Mouse (Mus musculus): ENCODE results near the gene Gm266. TPM values are rescaled to one million over a fixed set of nuclear protein-coding genes. Genes with fewer than 3 reads are reported as not detected.
"Not testable (repeated sequence)": the region's sequence is repeated elsewhere in the genome, so short reads cannot be mapped to it uniquely, and the experiment has no call there.

Gene Gm266
- polyA plus RNA-seq, 1 experiment from 2014 or later: 5.5 TPM

GRCm38 (mm10) chr12:111512572-111513063 lies 27.0 kb upstream of the Gm266 start:
- H3K27ac ChIP-seq (ENCODE audit: low read depth, low read length): no peak overlapping the region
- ATAC-seq (replicated peaks; ENCODE audit: insufficient number of reproducible peaks, low FRiP score, low TSS enrichment): no peak
- no peak overlapping the region for H3K4me2 ChIP-seq
- no peaks in the 10 kb centered on the region for H3K27me3 ChIP-seq (ENCODE audit: control insufficient read depth, insufficient read depth, low read length)
- WGBS (ENCODE audit: insufficient replicate concordance): 84% methylated on average over 12 of the region's 12 CpGs
- H3K36me3 ChIP-seq (ENCODE audit: control insufficient read depth, insufficient read depth, low read length): no peaks in the 10 kb centered on the region
- H3K4me3 ChIP-seq (ENCODE audit: low read depth, low read length): no peak overlapping the region
- no peaks in the 10 kb centered on the region for H3K4me1 ChIP-seq (ENCODE audit: control insufficient read depth, insufficient read depth, low read length)
- H3K9me3 ChIP-seq (replicated peaks; ENCODE audit: control insufficient read depth, low read length): no peaks in the 10 kb centered on the region
- H3K9ac ChIP-seq (ENCODE audit: low read depth, low read length): no peak overlapping the region

- H3K27me3 ChIP-seq (ENCODE audit: control insufficient read depth, insufficient read depth, low read length); H3K36me3 ChIP-seq (ENCODE audit: control insufficient read depth, insufficient read depth, low read length); ATAC-seq (replicated peaks; ENCODE audit: insufficient number of reproducible peaks, low FRiP score, low TSS enrichment); H3K9me3 ChIP-seq (replicated peaks; ENCODE audit: control insufficient read depth, low read length); H3K9ac ChIP-seq (ENCODE audit: low read depth, low read length); H3K4me1 ChIP-seq (ENCODE audit: control insufficient read depth, insufficient read depth, low read length); H3K27ac ChIP-seq (ENCODE audit: low read depth, low read length); H3K4me3 ChIP-seq (ENCODE audit: low read depth, low read length); H3K4me2 ChIP-seq: not testable (repeated sequence)
- 77% methylated on average over 3 of the region's 3 CpGs for WGBS (ENCODE audit: insufficient replicate concordance)
Measured at GRCm38 (mm10) chr12:111508438-111508837, 22.8 kb upstream of the Gm266 start.

GRCm38 (mm10) chr12:111507962-111508361 lies 22.3 kb upstream of the Gm266 start:
- H3K27me3 ChIP-seq (ENCODE audit: control insufficient read depth, insufficient read depth, low read length): 0 out of 2 replicates have a peak, but pooled peaks cover 3% of the 10 kb centered on the region
- WGBS (ENCODE audit: insufficient replicate concordance): 84% methylated on average over 10 of the region's 10 CpGs
- no peak overlapping the region for H3K4me3 ChIP-seq (ENCODE audit: low read depth, low read length)
- H3K27ac ChIP-seq (ENCODE audit: low read depth, low read length): no peak overlapping the region
- no peaks in the 10 kb centered on the region for H3K36me3 ChIP-seq (ENCODE audit: control insufficient read depth, insufficient read depth, low read length)
- no peaks in the 10 kb centered on the region for H3K4me1 ChIP-seq (ENCODE audit: control insufficient read depth, insufficient read depth, low read length)
- H3K9me3 ChIP-seq (replicated peaks; ENCODE audit: control insufficient read depth, low read length): no peaks in the 10 kb centered on the region
- ATAC-seq (replicated peaks; ENCODE audit: insufficient number of reproducible peaks, low FRiP score, low TSS enrichment): no peak
- H3K9ac ChIP-seq (ENCODE audit: low read depth, low read length): no peak overlapping the region
- H3K4me2 ChIP-seq: no peak overlapping the region

- Histone ChIP-seq H3K4me3 (ENCODE audit: low read depth, low read length) (no peak overlapping the region), H3K9ac (ENCODE audit: low read depth, low read length) (no peak overlapping the region), H3K4me2 (no peak overlapping the region), H3K27me3 (ENCODE audit: control insufficient read depth, insufficient read depth, low read length) (0 out of 2 replicates have a peak, but pooled peaks cover 3% of the 10 kb centered on the region), H3K36me3 (ENCODE audit: control insufficient read depth, insufficient read depth, low read length) (no peaks in the 10 kb centered on the region), H3K9me3 (replicated peaks; ENCODE audit: control insufficient read depth, low read length) (no peaks in the 10 kb centered on the region), H3K4me1 (ENCODE audit: control insufficient read depth, insufficient read depth, low read length) (no peaks in the 10 kb centered on the region), H3K27ac (ENCODE audit: low read depth, low read length) (no peak overlapping the region)
- WGBS (ENCODE audit: insufficient replicate concordance): 56% methylated on average over 5 of the region's 5 CpGs
- no peak for ATAC-seq (replicated peaks; ENCODE audit: insufficient number of reproducible peaks, low FRiP score, low TSS enrichment)
Measured at GRCm38 (mm10) chr12:111507001-111507400, 21.4 kb upstream of the Gm266 start.

GRCm38 (mm10) chr12:111504904-111505303 lies 19.3 kb upstream of the Gm266 start:
- WGBS (ENCODE audit: insufficient replicate concordance): 3% methylated on average over 12 of the region's 12 CpGs
- Histone ChIP-seq H3K4me1 (ENCODE audit: control insufficient read depth, insufficient read depth, low read length) (no peaks in the 10 kb centered on the region), H3K4me2 (peak overlapping the region; percentile 19; the same call in 1 of the 2 replicates), H3K4me3 (ENCODE audit: low read depth, low read length) (no peak overlapping the region), H3K9ac (ENCODE audit: low read depth, low read length) (no peak overlapping the region), H3K36me3 (ENCODE audit: control insufficient read depth, insufficient read depth, low read length) (no peaks in the 10 kb centered on the region), H3K9me3 (replicated peaks; ENCODE audit: control insufficient read depth, low read length) (no peaks in the 10 kb centered on the region), H3K27me3 (ENCODE audit: control insufficient read depth, insufficient read depth, low read length) (0 out of 2 replicates have a peak, but pooled peaks cover 3% of the 10 kb centered on the region), H3K27ac (ENCODE audit: low read depth, low read length) (no peak overlapping the region)
- ATAC-seq (replicated peaks; ENCODE audit: insufficient number of reproducible peaks, low FRiP score, low TSS enrichment): 0 out of 2 replicates have a peak, but pooled peaks have one; percentile 47

- H3K9ac ChIP-seq (ENCODE audit: low read depth, low read length): no peak overlapping the region
- no peak overlapping the region for H3K4me2 ChIP-seq
- WGBS (ENCODE audit: insufficient replicate concordance): 67% methylated on average over 5 of the region's 5 CpGs
- H3K4me1 ChIP-seq (ENCODE audit: control insufficient read depth, insufficient read depth, low read length): no peaks in the 10 kb centered on the region
- H3K4me3 ChIP-seq (ENCODE audit: low read depth, low read length): no peak overlapping the region
- no peak overlapping the region for H3K27ac ChIP-seq (ENCODE audit: low read depth, low read length)
- H3K36me3 ChIP-seq (ENCODE audit: control insufficient read depth, insufficient read depth, low read length): no peaks in the 10 kb centered on the region
- no peaks in the 10 kb centered on the region for H3K9me3 ChIP-seq (replicated peaks; ENCODE audit: control insufficient read depth, low read length)
- H3K27me3 ChIP-seq (ENCODE audit: control insufficient read depth, insufficient read depth, low read length): 0 out of 2 replicates have a peak, but pooled peaks cover 3% of the 10 kb centered on the region
- no peak for ATAC-seq (replicated peaks; ENCODE audit: insufficient number of reproducible peaks, low FRiP score, low TSS enrichment)
Measured at GRCm38 (mm10) chr12:111503571-111503970, 17.9 kb upstream of the Gm266 start.

- no peaks in the 10 kb centered on the region for H3K4me1 ChIP-seq (ENCODE audit: control insufficient read depth, insufficient read depth, low read length)
- WGBS (ENCODE audit: insufficient replicate concordance): 74% methylated on average over 12 of the region's 12 CpGs
- 0 out of 2 replicates have a peak, but pooled peaks cover 3% of the 10 kb centered on the region for H3K27me3 ChIP-seq (ENCODE audit: control insufficient read depth, insufficient read depth, low read length)
- H3K4me2 ChIP-seq: no peak overlapping the region
- H3K27ac ChIP-seq (ENCODE audit: low read depth, low read length): no peak overlapping the region
- H3K36me3 ChIP-seq (ENCODE audit: control insufficient read depth, insufficient read depth, low read length): no peaks in the 10 kb centered on the region
- ATAC-seq (replicated peaks; ENCODE audit: insufficient number of reproducible peaks, low FRiP score, low TSS enrichment): no peak
- no peak overlapping the region for H3K9ac ChIP-seq (ENCODE audit: low read depth, low read length)
- no peak overlapping the region for H3K4me3 ChIP-seq (ENCODE audit: low read depth, low read length)
- no peaks in the 10 kb centered on the region for H3K9me3 ChIP-seq (replicated peaks; ENCODE audit: control insufficient read depth, low read length)
Measured at GRCm38 (mm10) chr12:111503063-111503567, 17.5 kb upstream of the Gm266 start.

- H3K4me3 ChIP-seq (ENCODE audit: low read depth, low read length): no peak overlapping the region
- no peak overlapping the region for H3K4me2 ChIP-seq
- no peaks in the 10 kb centered on the region for H3K4me1 ChIP-seq (ENCODE audit: control insufficient read depth, insufficient read depth, low read length)
- no peaks in the 10 kb centered on the region for H3K9me3 ChIP-seq (replicated peaks; ENCODE audit: control insufficient read depth, low read length)
- no peak overlapping the region for H3K27ac ChIP-seq (ENCODE audit: low read depth, low read length)
- H3K27me3 ChIP-seq (ENCODE audit: control insufficient read depth, insufficient read depth, low read length): no peaks in the 10 kb centered on the region
- ATAC-seq (replicated peaks; ENCODE audit: insufficient number of reproducible peaks, low FRiP score, low TSS enrichment): no peak
- WGBS (ENCODE audit: insufficient replicate concordance): 29% methylated on average over 5 of the region's 5 CpGs
- no peak overlapping the region for H3K9ac ChIP-seq (ENCODE audit: low read depth, low read length)
- H3K36me3 ChIP-seq (ENCODE audit: control insufficient read depth, insufficient read depth, low read length): no peaks in the 10 kb centered on the region
Measured at GRCm38 (mm10) chr12:111500725-111501124, 15.1 kb upstream of the Gm266 start.

- Histone ChIP-seq H3K27ac (ENCODE audit: low read depth, low read length) (no peak overlapping the region), H3K27me3 (ENCODE audit: control insufficient read depth, insufficient read depth, low read length) (no peaks in the 10 kb centered on the region), H3K4me3 (ENCODE audit: low read depth, low read length) (no peak overlapping the region), H3K36me3 (ENCODE audit: control insufficient read depth, insufficient read depth, low read length) (no peaks in the 10 kb centered on the region), H3K9ac (ENCODE audit: low read depth, low read length) (no peak overlapping the region), H3K4me1 (ENCODE audit: control insufficient read depth, insufficient read depth, low read length) (no peaks in the 10 kb centered on the region), H3K4me2 (no peak overlapping the region), H3K9me3 (replicated peaks; ENCODE audit: control insufficient read depth, low read length) (no peaks in the 10 kb centered on the region)
- WGBS (ENCODE audit: insufficient replicate concordance): 48% methylated on average over 5 of the region's 5 CpGs
- no peak for ATAC-seq (replicated peaks; ENCODE audit: insufficient number of reproducible peaks, low FRiP score, low TSS enrichment)
Measured at GRCm38 (mm10) chr12:111499617-111500016, 14.0 kb upstream of the Gm266 start.

Data from heart, embryonic 11.5 days (tissue).